Mouse (Mus musculus): ENCODE data around the gene Gpr142.

Gene Gpr142

DNA sequence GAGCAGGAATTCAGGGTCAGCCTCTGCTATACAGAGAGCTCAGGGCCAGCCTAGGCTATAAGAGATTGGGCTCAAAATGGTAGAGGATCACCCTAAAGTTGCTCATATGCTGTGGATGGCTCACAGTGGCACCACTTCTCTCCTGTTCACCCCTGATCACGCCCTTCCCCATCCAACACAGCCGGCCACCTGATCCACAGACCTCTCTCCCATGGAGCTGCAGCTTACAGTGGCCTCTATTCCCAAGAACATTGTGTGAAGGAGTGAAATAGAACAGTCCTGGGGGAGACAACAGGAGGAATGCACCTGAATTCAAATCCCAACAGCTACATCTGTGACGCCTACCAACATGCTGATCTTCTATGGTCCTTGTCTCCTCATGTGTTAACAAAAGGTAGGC is at the start of gene Gpr142:
Gene Gpr142 (plus strand): TSS at position 301 of the 400 bp plus-strand sequence.
- DNase-seq, result no peak

DNA sequence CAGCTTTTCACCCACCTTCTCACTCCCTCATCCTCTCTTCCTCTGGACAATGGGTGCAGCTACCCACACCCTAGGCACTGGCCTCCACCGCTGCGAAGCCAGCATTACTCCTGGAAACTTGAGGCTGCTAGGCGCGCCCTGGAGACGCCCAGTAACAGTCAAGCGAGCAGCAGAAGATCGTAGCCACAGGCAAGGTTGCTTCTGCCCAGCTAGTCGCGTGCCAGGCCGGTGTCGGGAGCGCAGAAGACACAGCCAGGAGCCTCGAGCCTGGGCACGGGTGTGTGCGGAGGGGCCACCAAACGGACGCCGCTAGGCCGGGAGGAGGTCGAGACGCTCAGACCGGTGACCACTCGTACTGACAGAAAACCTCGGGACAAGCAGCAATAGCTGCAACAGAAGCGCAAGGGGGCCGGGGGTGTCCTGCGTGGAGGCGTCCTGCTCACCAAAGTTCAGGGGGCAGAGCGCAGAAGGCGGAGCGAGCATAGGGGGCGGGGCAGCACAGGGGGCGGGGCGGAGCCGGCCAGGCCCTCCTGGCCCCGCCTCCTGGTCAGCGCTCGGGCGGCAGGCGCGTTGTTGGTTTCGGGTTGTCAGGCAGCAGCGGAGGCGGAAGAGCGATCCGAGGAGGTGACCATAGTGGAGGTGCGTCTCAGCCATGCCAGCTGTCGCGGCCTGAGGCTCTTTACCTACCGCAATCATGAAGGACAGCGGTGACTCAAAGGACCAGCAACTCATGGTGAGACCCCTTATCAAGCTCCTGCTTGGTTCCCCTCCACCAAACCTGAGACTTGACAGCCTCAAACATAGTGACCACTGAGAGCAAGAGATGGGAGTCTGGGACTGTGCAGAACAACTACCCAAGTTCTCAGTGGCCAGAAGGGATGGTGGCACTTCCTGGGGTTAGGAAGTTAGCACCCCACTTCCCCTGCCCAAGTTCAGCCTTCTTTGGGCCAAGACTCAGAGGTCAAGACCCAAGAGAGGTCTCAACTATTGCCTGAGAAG is 33.6 kb upstream of the Gpr142 start, which contains the start of gene Kif19a:
Gene Kif19a (plus strand): TSS at position 569 of the 999 bp plus-strand sequence.
- peak; percentile 58 to 61 for DNase-seq

DNA sequence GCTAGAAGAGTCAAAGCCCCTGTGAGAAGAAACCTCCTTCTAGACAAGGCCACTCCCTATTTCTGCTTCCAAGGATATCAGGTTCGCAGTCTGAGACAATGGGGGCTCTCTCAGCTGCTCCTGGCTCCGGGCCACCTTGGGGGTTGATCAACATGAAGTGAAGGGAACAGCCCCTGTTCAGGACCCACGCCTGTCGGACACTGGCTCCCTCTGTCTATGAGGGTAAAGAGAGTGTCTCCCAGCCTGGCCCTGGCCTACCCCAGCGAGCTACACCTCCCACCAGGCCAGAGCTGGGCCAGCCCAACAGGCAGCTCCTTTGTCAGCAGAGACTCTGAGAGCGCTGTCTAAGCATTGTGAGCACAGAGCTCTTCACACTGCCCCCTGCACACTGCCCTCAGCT is 28.8 kb upstream of the Gpr142 start:
- DNase-seq, result peak in 1 of 2 experiments; percentile 53

DNA sequence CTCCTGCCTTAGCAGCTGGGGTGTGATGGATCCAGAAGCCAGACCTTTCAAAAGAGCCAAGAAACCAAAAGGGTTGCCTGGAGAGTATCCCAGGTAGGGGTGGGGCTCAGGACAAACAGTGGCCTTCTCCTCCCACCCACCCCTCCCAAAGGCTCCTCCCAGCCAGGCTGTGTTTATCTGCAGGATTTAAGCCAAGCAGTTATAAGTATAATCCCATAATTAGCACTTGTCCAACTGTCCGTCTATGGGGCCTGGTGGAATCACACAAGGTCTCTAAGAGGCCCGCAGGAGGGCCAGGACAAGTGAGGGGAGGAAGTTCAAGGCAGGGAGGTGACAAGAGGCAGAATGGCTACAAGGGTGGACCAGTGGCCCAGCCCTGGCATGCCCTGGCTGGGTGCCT is 26.8 kb upstream of the Gpr142 start:
- DNase-seq, result no peak

DNA sequence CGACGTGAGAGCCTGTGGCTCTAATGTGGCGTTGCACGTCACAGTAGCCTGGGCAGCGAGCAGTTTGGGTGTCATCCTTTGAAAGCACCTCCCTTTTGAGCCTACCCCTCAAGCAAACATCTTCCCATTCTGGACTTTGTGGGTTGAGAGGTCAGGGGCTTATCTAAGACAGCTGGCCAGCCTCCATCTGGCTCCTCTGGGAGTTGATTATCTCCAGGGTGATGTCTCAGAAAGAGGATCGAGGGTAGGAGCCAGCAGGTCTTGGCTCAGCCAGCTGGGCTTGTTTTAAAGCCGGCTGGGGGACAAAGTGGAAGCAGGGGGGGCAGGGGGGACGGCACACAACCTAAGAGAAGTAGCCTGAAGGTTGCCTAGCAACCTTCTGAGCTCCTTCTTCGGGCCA is 18.6 kb upstream of the Gpr142 start:
- DNase-seq, result no peak

DNA sequence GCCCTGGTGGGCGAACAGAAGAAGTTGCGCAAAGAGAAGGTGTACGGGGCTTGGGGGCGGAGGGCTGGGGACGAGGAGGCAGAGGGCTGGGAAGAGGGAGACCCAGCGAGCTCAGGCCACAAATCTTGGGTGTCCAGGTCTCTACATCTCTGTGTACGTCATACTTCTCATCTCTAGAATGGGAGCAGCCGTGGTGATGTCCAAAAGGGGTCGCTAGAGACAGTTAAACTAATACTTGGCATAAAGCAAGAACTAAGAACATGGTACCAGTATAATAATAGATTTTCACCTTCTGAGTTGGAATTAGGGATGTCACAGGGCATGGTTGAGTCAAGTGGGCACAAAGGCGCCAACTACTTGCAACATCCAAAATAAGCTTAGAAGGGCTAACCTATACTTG is 12.8 kb upstream of the Gpr142 start:
- peak in 1 of 2 experiments; percentile 32 for DNase-seq

DNA sequence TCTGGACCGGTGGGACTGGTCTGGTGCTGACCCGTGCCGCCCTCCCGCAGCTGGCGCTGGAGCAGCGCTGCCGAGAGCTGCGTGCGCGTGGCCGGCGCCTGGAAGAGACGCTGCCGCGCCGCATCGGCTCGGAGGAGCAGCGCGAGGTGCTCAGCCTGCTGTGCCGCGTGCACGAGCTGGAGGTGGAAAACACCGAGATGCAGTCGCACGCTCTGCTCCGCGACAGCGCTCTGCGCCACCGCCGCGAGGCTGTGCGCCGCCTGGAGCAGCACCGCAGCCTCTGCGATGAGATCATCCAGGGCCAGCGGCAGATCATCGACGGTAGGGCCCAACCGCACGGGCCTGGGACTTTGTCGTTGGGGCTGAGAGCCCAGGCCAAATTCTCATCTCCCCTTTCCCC is 12.4 kb upstream of the Gpr142 start:
- DNase-seq, result peak; percentile 37 to 39

DNA sequence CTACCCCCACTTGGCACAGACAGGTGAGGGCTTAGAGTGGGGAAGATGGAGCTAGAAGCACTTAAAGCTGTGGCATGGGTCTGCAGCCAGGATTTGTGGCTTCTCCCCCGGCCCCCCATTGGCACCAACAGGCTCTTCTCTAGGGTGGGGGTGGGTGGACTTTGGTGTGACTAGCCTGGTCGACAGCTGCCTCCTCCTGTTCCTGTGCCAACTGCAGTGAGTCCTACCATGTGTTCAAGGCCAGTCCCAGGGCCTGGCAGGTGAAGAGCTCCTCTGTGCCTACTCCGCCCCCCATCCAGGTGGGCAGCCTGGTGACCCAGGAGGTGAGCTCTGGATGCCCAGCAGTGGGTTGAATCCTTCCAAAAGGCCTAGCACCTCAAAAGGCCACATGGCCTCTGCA is 11.1 kb upstream of the Gpr142 start:
- DNase-seq, result peak in 1 of 2 experiments; percentile 28

DNA sequence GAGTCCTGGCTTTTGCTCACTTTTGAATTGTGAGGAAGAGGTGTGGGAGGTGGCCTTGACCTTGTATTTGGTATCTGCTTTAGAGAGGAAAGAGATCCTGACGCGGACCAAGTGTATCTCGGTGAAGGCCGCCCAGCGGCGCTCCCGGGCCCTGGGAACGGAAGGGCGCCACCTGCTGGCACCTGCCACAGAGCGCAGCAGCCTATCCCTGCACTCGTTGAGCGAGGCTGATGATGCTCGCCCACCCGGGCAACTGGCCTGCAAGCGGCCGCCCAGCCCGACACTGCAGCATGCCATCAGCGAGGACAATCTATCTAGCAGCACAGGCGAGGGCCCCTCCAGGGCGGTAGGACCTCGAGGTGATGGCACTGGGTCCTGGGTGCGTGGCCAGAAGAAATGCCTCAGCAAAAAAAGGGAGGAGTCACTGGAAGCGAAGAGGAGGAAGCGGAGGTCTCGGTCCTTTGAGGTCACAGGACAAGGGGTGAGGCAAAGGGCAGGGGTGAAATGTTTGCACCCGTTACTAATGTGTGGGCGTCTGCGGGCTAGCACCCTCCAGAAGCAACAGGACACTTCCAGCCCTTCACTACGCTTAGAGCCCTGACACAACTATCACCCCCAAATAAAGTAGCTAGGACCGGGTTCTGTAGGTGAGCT is 9.5 kb upstream of the Gpr142 start:
- DNase-seq, result peak; percentile 93 to 96

DNA sequence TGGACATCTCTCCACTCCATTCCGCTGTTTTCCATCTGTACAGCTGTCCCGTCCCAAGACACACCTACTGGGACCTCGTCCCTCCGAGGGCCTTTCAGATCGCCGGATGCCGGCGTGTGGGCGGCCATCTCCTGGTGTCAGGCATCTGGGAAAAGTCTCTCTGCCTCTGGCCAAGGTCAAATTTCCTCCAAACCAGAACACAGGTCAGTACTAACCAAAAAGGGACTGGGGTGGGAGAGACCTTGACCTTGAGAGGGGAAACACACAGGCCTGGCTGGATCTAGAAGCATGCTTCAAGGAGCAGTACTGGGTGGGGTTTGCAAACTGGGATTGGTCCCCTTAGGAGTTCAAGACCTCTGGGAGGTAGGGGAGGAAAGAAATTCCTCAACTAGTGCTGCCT is 9.0 kb upstream of the Gpr142 start:
- no peak for DNase-seq

DNA sequence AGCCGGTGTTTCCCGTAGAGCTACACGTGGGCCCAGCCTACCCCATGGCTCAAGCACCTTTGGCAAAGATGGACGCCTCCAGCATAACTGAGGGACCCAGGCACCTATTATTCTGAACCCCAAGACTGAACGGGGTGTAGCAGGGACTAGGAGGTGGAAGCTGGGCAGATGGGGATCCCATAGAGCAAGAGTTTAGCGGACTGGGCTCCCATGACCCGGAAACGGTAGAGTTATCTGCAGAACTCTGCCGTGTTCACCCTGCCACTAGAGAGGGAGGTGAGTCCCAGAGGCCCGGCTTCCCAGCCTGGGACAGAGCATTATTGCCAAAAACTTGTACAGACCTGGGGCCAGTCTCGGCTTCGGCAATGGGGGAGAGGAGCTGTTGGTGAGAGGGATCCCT is 8.6 kb upstream of the Gpr142 start:
- DNase-seq, result no peak

DNA sequence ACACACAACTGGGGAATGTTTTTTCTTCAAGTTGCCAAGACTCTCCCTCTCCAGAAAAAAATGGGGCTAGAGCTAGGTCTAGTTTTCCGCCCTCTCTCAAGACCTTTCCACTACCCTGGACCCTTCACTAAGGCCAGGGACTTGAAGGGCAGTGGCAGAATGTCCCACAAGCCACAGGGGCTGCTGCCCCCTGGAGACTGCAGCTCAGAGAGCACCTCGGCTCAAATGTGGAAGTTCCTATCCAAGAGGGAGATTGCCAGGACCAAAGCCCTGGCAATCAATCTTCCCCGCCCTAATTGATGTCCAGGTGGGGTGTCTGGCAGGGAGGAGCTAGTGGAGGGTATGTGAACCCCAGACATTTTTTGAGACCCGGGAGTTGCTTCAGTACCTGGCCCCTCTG is 7.9 kb upstream of the Gpr142 start:
- peak in 1 of 2 experiments; percentile 41 for DNase-seq

DNA sequence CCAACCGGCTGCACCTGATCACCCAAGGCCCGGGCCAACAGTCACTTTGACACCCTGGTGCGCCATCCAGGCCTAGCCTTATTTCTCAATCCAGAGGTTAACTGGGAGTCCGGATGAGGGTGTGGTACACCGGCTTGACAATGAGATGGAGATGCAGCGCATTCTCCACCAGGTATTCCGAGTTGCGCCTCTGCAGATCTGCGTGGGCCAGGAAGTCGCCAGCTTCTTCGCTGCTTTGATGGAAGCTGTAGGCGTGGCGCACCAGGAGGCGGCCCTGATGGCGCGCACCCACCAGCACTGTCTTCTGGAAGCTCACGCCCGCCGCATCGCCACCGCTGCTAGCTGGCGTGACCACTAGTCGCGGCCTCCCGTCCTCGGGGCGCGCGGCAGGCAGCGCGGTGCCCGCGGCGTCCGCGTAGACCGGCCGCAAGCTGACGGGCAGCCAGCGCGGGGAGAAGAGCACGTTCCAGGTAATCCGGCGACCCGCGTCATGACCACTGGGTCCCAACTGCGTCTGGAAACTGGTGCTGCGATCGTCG is 7.3 kb upstream of the Gpr142 start:
- peak in 1 of 2 experiments; percentile 46 for DNase-seq

DNA sequence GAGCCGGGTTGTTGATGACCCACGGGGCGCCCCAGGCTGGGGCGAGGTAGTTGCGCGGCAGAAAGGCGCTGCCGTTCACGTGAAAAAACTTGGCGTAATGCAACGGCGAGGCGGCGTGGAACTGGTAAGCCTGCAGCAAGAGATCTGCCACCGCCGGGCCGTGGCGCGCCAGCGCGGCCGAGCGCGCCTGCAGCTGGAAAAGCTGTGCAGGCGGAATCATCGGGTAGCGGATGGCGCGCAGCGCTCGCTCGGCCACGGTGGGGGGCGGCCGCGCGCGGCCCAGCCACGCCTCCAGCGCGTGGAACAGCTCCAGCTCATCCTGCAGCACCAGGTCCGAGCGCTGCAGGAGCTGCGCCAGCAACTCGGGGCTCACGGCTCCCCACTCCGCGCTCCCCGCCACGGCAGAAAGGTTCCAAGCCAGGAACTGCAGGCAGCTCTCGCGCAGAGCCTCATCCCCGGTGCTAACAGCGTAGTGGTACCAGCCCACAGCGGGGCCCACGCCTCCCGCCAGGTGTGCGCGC is 6.8 kb upstream of the Gpr142 start:
- peak; percentile 69 to 79 for DNase-seq

DNA sequence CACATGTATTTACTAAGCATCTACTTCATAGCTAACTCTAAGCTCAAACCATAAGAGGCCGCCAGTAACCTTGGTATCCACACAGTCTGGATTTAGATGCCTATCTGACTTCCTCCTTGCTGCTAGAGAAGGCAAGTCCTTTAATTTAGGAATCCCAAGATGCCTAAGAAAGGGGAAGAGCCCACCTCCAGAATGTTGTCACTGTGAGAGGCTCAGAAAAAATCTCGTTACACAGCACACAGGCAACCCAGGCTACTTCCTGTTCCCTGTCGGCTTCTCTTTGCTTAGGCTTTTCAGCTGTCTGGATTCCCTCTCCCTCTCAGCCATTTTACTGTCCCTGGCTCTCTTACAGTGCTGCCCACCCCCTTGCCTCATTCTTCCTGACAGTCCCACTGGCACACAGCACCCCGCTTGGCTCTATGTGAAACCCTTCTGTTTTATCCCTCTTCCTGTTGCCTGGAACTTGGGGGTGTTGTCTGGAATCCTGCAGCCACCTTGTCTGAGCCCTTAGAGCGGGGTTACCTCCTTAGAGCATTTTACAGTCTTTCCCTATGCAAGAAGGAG is 5.7 kb upstream of the Gpr142 start:
- DNase-seq, result peak in 1 of 2 experiments; percentile 34

DNA sequence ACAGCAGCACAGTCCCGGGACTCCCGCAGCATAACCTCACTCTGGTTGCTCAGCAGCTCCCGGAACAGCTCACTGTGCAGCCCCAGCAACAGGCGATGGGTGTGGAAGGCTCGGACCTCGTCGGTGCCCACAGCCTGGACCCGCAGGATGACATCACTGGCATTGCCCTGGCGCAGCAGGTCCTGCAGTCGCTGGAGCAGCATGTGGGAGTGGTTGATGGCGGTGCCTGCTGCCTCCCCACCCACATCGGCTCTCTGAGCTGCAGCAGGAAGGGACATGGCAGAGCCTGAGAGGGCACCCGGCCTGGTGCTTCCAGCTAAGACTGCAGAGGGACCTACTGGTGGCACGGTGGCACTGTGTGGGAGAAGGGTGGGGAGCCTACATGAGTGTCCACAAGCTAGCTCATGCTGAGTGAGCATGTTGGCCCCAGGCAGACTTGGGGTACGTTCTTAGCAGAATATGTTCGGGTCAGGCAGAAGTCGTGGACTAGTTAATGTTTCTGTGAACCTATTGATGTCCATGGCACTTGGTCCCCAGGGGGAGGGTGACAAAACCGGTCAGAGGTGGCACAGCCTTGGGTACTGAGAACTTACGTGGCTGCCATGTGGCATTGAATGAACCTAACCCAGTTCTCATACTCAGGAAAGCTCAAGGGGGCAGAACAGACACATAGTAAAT is 4.7 kb upstream of the Gpr142 start:
- peak in 1 of 2 experiments; percentile 51 for DNase-seq

DNA sequence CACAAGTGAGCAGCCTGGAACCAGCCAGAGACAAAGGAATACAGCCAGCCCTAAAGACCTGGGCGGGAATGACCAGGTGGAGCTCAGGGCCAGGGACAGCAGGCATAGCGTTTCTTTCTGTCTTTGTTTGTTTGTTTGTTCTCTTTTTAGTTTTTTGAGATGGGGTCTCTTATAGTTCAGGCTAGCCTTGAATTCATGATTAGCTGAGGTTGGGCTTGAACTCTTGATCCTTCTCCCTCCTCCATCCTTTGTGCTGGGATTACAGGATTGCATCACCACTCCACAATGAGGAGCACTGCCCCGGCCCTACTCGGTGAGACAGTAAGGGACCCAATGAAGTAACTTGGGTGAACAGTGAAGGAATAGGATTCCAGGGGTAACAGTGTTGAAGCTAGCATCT is 4.0 kb upstream of the Gpr142 start:
- no peak for DNase-seq

DNA sequence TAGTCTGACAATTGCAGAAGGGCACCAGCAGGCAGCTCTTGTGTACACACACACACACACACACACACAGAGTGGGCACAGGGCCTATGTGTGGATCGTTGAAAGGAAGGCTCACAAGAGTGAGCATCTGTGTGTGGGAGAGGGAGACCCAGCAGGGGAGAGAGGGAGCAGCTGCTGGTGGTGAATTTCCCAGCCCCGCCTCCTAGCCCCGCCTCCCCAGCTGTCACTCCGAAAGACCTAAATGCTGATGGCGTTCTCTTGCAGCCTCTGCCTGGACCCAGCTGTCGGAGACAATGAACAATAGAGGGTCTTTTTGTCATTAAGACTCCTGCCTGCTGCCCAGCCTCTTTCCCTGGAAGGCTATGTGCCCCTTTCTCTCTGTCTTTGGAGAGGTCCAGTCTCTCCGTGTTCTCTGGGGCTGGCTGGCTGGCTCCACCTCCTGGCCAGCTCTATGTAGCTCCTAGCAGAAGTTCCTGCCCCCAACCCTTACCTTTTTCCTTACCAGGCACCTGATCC is 3.4 kb upstream of the Gpr142 start:
- peak; percentile 95 to 98 for DNase-seq

DNA sequence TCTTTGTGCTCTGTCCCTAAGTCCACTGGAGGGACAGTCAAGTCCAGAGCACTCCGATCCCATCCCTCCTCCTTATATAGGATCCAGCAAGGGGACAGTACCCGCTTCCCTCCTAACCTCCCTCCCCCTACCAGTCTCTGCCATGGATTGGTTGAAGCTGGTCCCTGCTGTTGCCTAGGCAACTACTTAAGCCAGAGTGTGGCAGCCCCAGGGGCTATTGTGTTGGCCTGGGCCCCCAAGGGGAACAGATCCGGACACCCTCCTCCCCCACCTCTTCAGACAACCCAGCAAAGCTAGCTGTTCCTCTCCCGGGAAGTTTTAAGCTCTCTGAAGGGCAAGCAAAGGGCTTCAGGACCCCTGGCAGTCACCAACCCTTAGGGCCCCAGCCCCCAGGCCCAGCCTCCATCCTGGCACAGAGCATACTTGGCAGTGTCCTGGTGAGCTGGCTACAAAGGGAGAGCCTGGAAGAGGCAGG is 2.8 kb upstream of the Gpr142 start, which contains the start of gene Btbd17:
Gene Btbd17 (minus strand): TSS at position 98 of the 475 bp plus-strand sequence.
- peak; percentile 73 to 74 for DNase-seq

DNA sequence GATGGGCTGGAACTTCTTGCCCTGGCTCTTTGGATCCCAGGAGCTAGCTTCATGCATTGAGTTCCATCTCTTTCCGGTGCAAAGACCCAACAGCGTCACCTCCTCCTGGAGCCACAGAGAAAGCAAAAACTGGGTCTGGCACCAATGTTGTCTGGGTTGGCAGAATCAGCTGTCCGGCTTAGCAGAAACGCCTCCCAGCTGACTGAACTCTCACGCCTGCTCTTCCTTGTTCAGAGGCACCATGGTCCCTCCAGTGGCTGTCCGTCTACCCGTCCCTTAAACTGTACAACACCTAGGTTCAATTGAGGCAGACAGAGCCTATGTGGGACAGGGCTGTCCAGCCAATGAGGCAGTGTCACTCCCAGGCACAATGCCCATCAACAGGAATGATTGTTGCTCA is 1.5 kb upstream of the Gpr142 start:
- no peak for DNase-seq

DNA sequence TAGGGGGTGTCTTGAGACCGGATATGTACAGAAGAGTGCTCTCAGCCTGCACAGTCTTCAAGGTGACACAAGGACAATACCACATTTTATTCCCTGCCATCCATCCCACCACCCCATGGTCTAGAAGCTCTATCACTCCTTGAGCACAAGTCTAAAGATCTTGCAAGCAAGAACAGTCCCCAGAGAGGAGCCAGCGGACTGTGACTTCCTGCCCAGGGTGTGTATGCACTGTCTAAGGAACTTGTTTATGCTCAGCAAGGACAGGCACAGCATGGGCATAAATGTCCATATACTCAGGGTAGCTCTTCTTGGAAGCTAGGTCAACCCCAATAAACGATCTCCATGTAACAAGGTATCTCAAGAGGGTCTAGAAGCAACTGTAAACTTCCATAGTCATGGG is 743 bp upstream of the Gpr142 start:
- DNase-seq, result no peak

DNA sequence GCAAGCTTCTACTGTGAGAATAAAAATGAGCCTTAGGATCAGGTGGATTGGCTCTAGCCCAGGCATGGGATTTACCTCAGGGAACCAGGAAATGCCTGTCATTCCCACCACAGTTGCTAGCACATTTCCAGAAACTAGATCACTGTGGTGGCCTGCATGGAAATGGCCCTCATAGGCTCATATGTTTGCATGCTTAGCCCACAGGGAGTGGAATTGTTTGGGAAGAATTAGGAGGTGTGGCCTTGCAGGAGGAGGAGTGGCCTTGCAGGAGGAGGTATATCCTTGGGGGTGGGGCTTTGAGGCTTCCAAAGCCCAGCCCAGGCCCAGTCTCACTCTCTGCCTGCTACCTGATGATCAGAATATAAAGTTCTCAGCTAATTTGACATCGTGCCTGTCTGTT is 3.2 kb downstream of the Gpr142 start:
- DNase-seq, result peak in 1 of 2 experiments; percentile 54

Measured in cerebellum, postnatal 14 days (tissue).